ENCODE assay signal across 9 mouse cellular contexts in the genomic region with DNA sequence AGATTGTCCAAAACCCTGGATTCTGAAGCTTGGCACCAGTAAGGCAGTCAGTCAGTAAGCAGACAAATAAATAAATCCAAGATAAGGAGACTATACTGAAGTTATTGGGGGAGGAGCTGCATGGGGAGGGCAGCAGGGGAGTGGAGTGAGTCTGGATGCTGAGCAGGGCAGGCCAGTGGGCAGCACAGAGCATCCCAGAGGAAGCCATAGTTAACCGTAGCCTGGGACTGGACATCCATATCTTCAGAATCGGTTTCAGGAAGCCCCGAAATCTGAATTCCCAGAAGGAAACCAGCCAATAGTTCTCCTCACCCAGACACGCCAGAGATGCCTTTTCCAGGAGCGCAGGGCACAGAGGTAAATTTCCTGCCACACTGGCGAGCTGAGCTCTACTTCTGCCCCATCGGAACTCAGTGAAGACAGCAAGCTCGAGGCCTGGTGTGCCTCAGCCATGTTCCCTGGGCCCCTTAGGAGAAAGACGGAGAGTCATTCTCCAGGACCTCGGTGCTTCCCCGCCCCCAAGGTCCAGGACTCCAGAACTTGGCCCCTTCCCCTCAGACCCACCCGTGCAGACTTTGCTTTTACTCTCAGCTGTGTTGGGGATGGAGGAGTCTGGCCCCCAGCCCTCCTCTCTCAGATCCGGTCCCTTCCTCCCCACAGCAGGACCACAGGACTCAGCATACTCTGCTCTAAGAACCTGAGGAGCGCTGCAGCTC. TPM values are rescaled to one million over a fixed set of nuclear protein-coding genes. Genes with fewer than 3 reads are reported as not detected.
DNase-seq lines count a peak whose midpoint lies in the region; ATAC-seq and TF ChIP-seq lines count a peak whose summit lies in the region.
"Had no signal": no experiment of that assay in that cellular context is flagged by ENCODE, and none has a peak within 500 bp of the region (broad histone marks: within the 10 kb centered on the region; RNA-seq: fewer than 3 reads in every experiment).

No protein-coding gene starts in this region.

- no peaks in the 10 kb centered on the region for H3K9me3 ChIP-seq in CH12.LX (replicated peaks; ENCODE audit: low read length)
- no peaks in the 10 kb centered on the region for H3K9me3 ChIP-seq in forebrain, embryonic 16.5 days (ENCODE audit: control insufficient read depth, low read length)
- no peaks in the 10 kb centered on the region for H3K9me3 ChIP-seq in liver, embryonic 15.5 days (replicated peaks)

- TF ChIP-seq EP300 in CH12.LX (IDR thresholded peaks at IDR 0.05; ENCODE audit: low read length), result no peak

- no peak for TF ChIP-seq RAD21 in CH12.LX (IDR thresholded peaks at IDR 0.05; ENCODE audit: low read depth, low read length)

- no peak for TF ChIP-seq POLR2A in CH12.LX (IDR thresholded peaks at IDR 0.05; ENCODE audit: low read depth, low read length)

- no peak overlapping the region for H3K4me2 ChIP-seq in CH12.LX (ENCODE audit: insufficient read depth, low read depth, poor library complexity, severe bottlenecking)
- peak overlapping the region; percentile 68 for H3K4me2 ChIP-seq in forebrain, embryonic 16.5 days (ENCODE audit: low read length)
- H3K4me2 ChIP-seq in liver, embryonic 15.5 days, result peak overlapping the region; percentile 65

- no peak overlapping the region for H3K27ac ChIP-seq in CH12.LX (ENCODE audit: insufficient read depth, low read depth)
- peak overlapping the region; percentile 98 for H3K27ac ChIP-seq in forebrain, embryonic 16.5 days (ENCODE audit: low read length)
- peak overlapping the region; percentile 85 for H3K27ac ChIP-seq in liver, embryonic 15.5 days (replicated peaks)

- in situ Hi-C loops in CH12.LX (cut with MboI; ENCODE audit: low pct_ligation_motif_present, low pct_unique_long_range_greater_than_20kb, low sequenced_read_pairs), result no loop called here

- H3K79me2 ChIP-seq in CH12.LX (replicated peaks; ENCODE audit: control insufficient read depth, extremely low read depth, insufficient read depth, poor library complexity, severe bottlenecking), result no peaks in the 10 kb centered on the region

- peaks cover 7 to 25% of the 10 kb centered on the region in 2 experiments; a peak in 3 of 4 replicates for H3K4me1 ChIP-seq in CH12.LX (ENCODE audit: control insufficient read depth in 1 of 2, insufficient read depth in 2 of 2)
- peaks cover 39% of the 10 kb centered on the region for H3K4me1 ChIP-seq in forebrain, embryonic 16.5 days (replicated peaks; ENCODE audit: control insufficient read depth, insufficient read depth, low read length)
- H3K4me1 ChIP-seq in liver, embryonic 15.5 days (replicated peaks), result peaks cover 45% of the 10 kb centered on the region

- H3K9ac ChIP-seq in CH12.LX (ENCODE audit: insufficient read depth, low read depth), result no peak overlapping the region
- H3K9ac ChIP-seq in forebrain, embryonic 16.5 days (replicated peaks; ENCODE audit: low read depth, low read length), result peak overlapping the region; percentile 85
- no peak overlapping the region for H3K9ac ChIP-seq in liver, embryonic 15.5 days

- no peak for TF ChIP-seq CTCF in CH12.LX (conservative IDR thresholded peaks at IDR 0.05 in 1 of 2, IDR thresholded peaks at IDR 0.05 in 1 of 2; ENCODE audit: low read depth in 2 of 2, low read length in 2 of 2)

- H3K4me3 ChIP-seq in CH12.LX (replicated peaks in 1 of 3; ENCODE audit: low read depth in 2 of 3, low read length in 2 of 3, poor library complexity in 1 of 3), result peak overlapping the region; percentile 5 to 55 (median 49)
- H3K4me3 ChIP-seq in forebrain, embryonic 16.5 days (replicated peaks; ENCODE audit: low read length), result peak overlapping the region; percentile 71
- peak overlapping the region; percentile 39; the same call in 1 of the 2 replicates for H3K4me3 ChIP-seq in liver, embryonic 15.5 days (replicated peaks)

- no peaks in the 10 kb centered on the region for H3K27me3 ChIP-seq in CH12.LX (replicated peaks)
- H3K27me3 ChIP-seq in forebrain, embryonic 16.5 days (replicated peaks; ENCODE audit: control insufficient read depth, insufficient read depth, low read length), result no peaks in the 10 kb centered on the region
- H3K27me3 ChIP-seq in liver, embryonic 15.5 days, result peaks cover 11% of the 10 kb centered on the region; the same call in 1 of the 2 replicates

- peak; percentile 68 for DNase-seq in cerebellum, adult 9-11 months
- DNase-seq in cerebellum, adult 8-10 months, result no peak
- DNase-seq in CH12.LX (ENCODE audit: extremely low read depth), result no peak
- DNase-seq in adrenal gland, postnatal 14 days, result no peak
- no peak for DNase-seq in thymus, postnatal 36 days
- no peak for DNase-seq in spleen, adult 12 weeks (ENCODE audit: low spot score)

- no peak for ATAC-seq in forebrain, embryonic 16.5 days
- no peak for ATAC-seq in liver, embryonic 15.5 days (ENCODE audit: insufficient read depth)

- peaks cover 21 to 45% of the 10 kb centered on the region in 2 experiments for H3K36me3 ChIP-seq in CH12.LX (replicated peaks in 1 of 2; ENCODE audit: control insufficient read depth in 1 of 2, insufficient read depth in 1 of 2, low read length in 1 of 2)
- peaks cover 17% of the 10 kb centered on the region for H3K36me3 ChIP-seq in forebrain, embryonic 16.5 days (ENCODE audit: control insufficient read depth, insufficient read depth)
- H3K36me3 ChIP-seq in liver, embryonic 15.5 days (replicated peaks), result peaks cover 26% of the 10 kb centered on the region

- 22% methylated on average over 14 of the region's 14 CpGs for WGBS in forebrain, embryonic 16.5 days
- 48% methylated on average over 14 of the region's 14 CpGs for WGBS in liver, embryonic 15.5 days (ENCODE audit: insufficient replicate concordance)

- dilution Hi-C loops in CH12.LX (cut with MboI; ENCODE audit: extremely low pct_ligation_motif_present, extremely low pct_unique_long_range_greater_than_20kb, low sequenced_read_pairs), result no loop called here

TF ChIP-seq in CH12.LX, 34 proteins besides CTCF, POLR2A, EP300 and RAD21:
- TF ChIP-seq SIN3A (IDR thresholded peaks at IDR 0.05; ENCODE audit: low read length) (no peak), JUND (conservative IDR thresholded peaks at IDR 0.05; ENCODE audit: low read depth, low read length) (no peak), TCF12 (IDR thresholded peaks at IDR 0.05; ENCODE audit: low read depth, low read length) (no peak), HCFC1 (IDR thresholded peaks at IDR 0.05; ENCODE audit: low read depth, low read length) (no peak), SMC3 (IDR thresholded peaks at IDR 0.05; ENCODE audit: low read depth, low read length) (no peak), ETS1 (conservative IDR thresholded peaks at IDR 0.05; ENCODE audit: low read depth, low read length) (no peak), NELFE (IDR thresholded peaks at IDR 0.05; ENCODE audit: low read depth, low read length) (no peak), MXI1 (IDR thresholded peaks at IDR 0.05; ENCODE audit: low read depth, low read length) (no peak)

RNA-seq across cellular contexts. Expression of gene Cpt1c, which starts 1.1 kb away (rescaled TPM):
- total RNA-seq in CH12.LX (2012; rRNA removed) (3.6 and 4.5 TPM in 2 replicates), CH12.LX (2014; rRNA removed) (10.2 and 10.3 TPM in 2 replicates)
- polyA plus RNA-seq in CH12.LX (2012; ENCODE audit: insufficient read length, low read depth), result 10.4 and 12.7 TPM in 2 replicates
- 49.1 and 63.9 TPM in 2 replicates for polyA plus RNA-seq in forebrain, embryonic 16.5 days (2015; fragmentation: Nextera tagmentation; extraction: Ambion mirVana)
- 1.5 and 1.6 TPM in 2 replicates for polyA plus RNA-seq in liver, embryonic 15.5 days (2015; fragmentation: Nextera tagmentation; extraction: Ambion mirVana)
- 9.6 and 12.4 TPM in 2 replicates for total RNA-seq in adrenal gland, postnatal 14 days (2021)

RNA-seq across cellular contexts. Expression of gene Prmt1, which starts 12.8 kb away (rescaled TPM):
- total RNA-seq in CH12.LX (2012; rRNA removed) (340 and 407 TPM in 2 replicates), CH12.LX (2014; rRNA removed) (220 and 231 TPM in 2 replicates)
- polyA plus RNA-seq in CH12.LX (2012; ENCODE audit: insufficient read length, low read depth), result 608 and 642 TPM in 2 replicates
- 646 and 707 TPM in 2 replicates for polyA plus RNA-seq in forebrain, embryonic 16.5 days (2015; fragmentation: Nextera tagmentation; extraction: Ambion mirVana)
- 111 and 114 TPM in 2 replicates for polyA plus RNA-seq in liver, embryonic 15.5 days (2015; fragmentation: Nextera tagmentation; extraction: Ambion mirVana)
- total RNA-seq in adrenal gland, postnatal 14 days (2021), result 224 and 250 TPM in 2 replicates

RNA-seq across cellular contexts. Expression of gene Irf3, which starts 23.9 kb away (rescaled TPM):
- total RNA-seq in CH12.LX (2012; rRNA removed) (56.5 and 65.0 TPM in 2 replicates), CH12.LX (2014; rRNA removed) (33.5 and 39.0 TPM in 2 replicates)
- polyA plus RNA-seq in CH12.LX (2012; ENCODE audit: insufficient read length, low read depth), result 79.7 and 87.7 TPM in 2 replicates
- polyA plus RNA-seq in forebrain, embryonic 16.5 days (2015; fragmentation: Nextera tagmentation; extraction: Ambion mirVana), result 56.2 and 60.6 TPM in 2 replicates
- polyA plus RNA-seq in liver, embryonic 15.5 days (2015; fragmentation: Nextera tagmentation; extraction: Ambion mirVana), result 39.4 and 47.2 TPM in 2 replicates
- 95.1 and 108 TPM in 2 replicates for total RNA-seq in adrenal gland, postnatal 14 days (2021)

RNA-seq across cellular contexts. Expression of gene Bcl2l12, which starts 24.9 kb away (rescaled TPM):
- 11.8 and 12.0 TPM in 2 replicates for total RNA-seq in CH12.LX (2012; rRNA removed)
- total RNA-seq in CH12.LX (2014; rRNA removed), result 9.2 and 9.8 TPM in 2 replicates
- 10.8 and 12.6 TPM in 2 replicates for polyA plus RNA-seq in CH12.LX (2012; ENCODE audit: insufficient read length, low read depth)
- polyA plus RNA-seq in forebrain, embryonic 16.5 days (2015; fragmentation: Nextera tagmentation; extraction: Ambion mirVana), result 15.3 and 16.0 TPM in 2 replicates
- polyA plus RNA-seq in liver, embryonic 15.5 days (2015; fragmentation: Nextera tagmentation; extraction: Ambion mirVana), result 12.3 and 13.7 TPM in 2 replicates
- total RNA-seq in adrenal gland, postnatal 14 days (2021), result 16.1 and 16.6 TPM in 2 replicates

RNA-seq across cellular contexts. Expression of gene Tsks, which starts 30.6 kb away (rescaled TPM):
- total RNA-seq in CH12.LX (2012; rRNA removed) (0.08 TPM in 1 of 2 replicates, not detected in the other), CH12.LX (2014; rRNA removed) (not detected in 2 replicates)
- not detected in 2 replicates for polyA plus RNA-seq in CH12.LX (2012; ENCODE audit: insufficient read length, low read depth)
- polyA plus RNA-seq in forebrain, embryonic 16.5 days (2015; fragmentation: Nextera tagmentation; extraction: Ambion mirVana), result 0.15 TPM in 1 of 2 replicates, not detected in the other
- 0.08 TPM in 1 of 2 replicates, not detected in the other for polyA plus RNA-seq in liver, embryonic 15.5 days (2015; fragmentation: Nextera tagmentation; extraction: Ambion mirVana)
- not detected in 2 replicates for total RNA-seq in adrenal gland, postnatal 14 days (2021)
- polyA plus RNA-seq: large intestine, adult 2 months had no signal
